Comparison of ENCODE assay signal across 13 mouse cellular contexts in the genomic region with DNA sequence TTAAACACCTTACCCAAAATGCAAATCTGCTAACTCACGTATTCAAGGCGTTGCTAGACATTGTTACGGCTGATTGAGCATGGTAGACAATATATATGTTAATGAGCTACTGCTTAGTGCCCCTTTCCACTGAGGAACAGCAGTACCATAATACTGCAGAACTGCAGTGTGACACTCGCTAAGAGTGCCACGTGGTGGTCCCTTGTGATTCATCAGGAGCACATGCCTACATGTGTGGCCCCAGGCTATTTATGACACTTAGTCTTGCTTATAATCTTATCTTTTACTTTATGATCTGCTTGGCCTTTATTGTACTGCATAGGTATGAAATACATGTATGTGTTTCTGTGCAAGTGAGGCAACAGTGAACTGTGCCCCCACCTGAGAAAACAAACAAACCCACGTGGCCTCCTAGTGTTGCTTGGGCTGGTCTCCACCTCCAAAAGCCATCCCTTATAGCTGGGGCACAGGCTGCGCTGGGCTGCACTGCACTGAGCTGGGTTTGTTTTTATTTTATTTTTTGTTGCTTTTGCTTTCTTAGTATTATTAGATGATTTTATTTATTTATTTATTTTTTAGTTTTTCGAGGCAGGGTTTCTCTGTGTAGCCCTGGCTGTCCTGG. TPM values are rescaled to one million over a fixed set of nuclear protein-coding genes. Genes with fewer than 3 reads are reported as not detected.
DNase-seq lines count a peak whose midpoint lies in the region; ATAC-seq lines count a peak whose summit lies in the region.
"Had no signal": no experiment of that assay in that cellular context is flagged by ENCODE, and none has a peak within 500 bp of the region (broad histone marks: within the 10 kb centered on the region; RNA-seq: fewer than 3 reads in every experiment).

No protein-coding gene starts in this region.

- no peaks in the 10 kb centered on the region for H3K27me3 ChIP-seq in heart, embryonic 13.5 days (replicated peaks)
- H3K27me3 ChIP-seq in liver, embryonic 15.5 days: no peaks in the 10 kb centered on the region
- H3K27me3 ChIP-seq in liver, embryonic 12.5 days (replicated peaks): no peaks in the 10 kb centered on the region
- H3K27me3 ChIP-seq in hindbrain, embryonic 14.5 days (ENCODE audit: control insufficient read depth, insufficient read depth, low read length): no peaks in the 10 kb centered on the region
- H3K27me3 ChIP-seq in intestine, embryonic 16.5 days (replicated peaks; ENCODE audit: control insufficient read depth, insufficient read depth, low read length): no peaks in the 10 kb centered on the region
- H3K27me3 ChIP-seq: limb, embryonic 15.5 days had no signal

- peaks cover 45% of the 10 kb centered on the region for H3K4me1 ChIP-seq in heart, embryonic 13.5 days
- peaks cover 29% of the 10 kb centered on the region for H3K4me1 ChIP-seq in liver, embryonic 15.5 days (replicated peaks)
- peaks cover 38% of the 10 kb centered on the region for H3K4me1 ChIP-seq in liver, embryonic 12.5 days
- no peaks in the 10 kb centered on the region for H3K4me1 ChIP-seq in hindbrain, embryonic 14.5 days (replicated peaks; ENCODE audit: control insufficient read depth, insufficient read depth, low read length)
- H3K4me1 ChIP-seq in intestine, embryonic 16.5 days (ENCODE audit: control insufficient read depth, insufficient read depth, low read length): no peaks in the 10 kb centered on the region
- H3K4me1 ChIP-seq: limb, embryonic 15.5 days had no signal

- DNase-seq in heart, postnatal 36 days: no peak
- DNase-seq in hindbrain, embryonic 14.5 days (ENCODE audit: low spot score): no peak
- no peak for DNase-seq in adrenal gland, adult 8-10 months
- DNase-seq: cerebellum, adult 11 months; gastrocnemius, postnatal 36 days; lung, postnatal 14 days had no signal

- H3K9me3 ChIP-seq in heart, embryonic 13.5 days: no peaks in the 10 kb centered on the region
- no peaks in the 10 kb centered on the region for H3K9me3 ChIP-seq in liver, embryonic 15.5 days (replicated peaks)
- H3K9me3 ChIP-seq in liver, embryonic 12.5 days (replicated peaks): no peaks in the 10 kb centered on the region
- H3K9me3 ChIP-seq in hindbrain, embryonic 14.5 days (ENCODE audit: control insufficient read depth, low read length): no peaks in the 10 kb centered on the region
- H3K9me3 ChIP-seq in intestine, embryonic 16.5 days (ENCODE audit: control insufficient read depth, low read length): no peaks in the 10 kb centered on the region
- H3K9me3 ChIP-seq: limb, embryonic 15.5 days had no signal

- H3K4me2 ChIP-seq in heart, embryonic 13.5 days: no peak overlapping the region
- no peak overlapping the region for H3K4me2 ChIP-seq in liver, embryonic 15.5 days
- H3K4me2 ChIP-seq in liver, embryonic 12.5 days: no peak overlapping the region
- H3K4me2 ChIP-seq in hindbrain, embryonic 14.5 days (replicated peaks): no peak overlapping the region
- H3K4me2 ChIP-seq in intestine, embryonic 16.5 days (ENCODE audit: low read depth, low read length): no peak overlapping the region
- H3K4me2 ChIP-seq: limb, embryonic 15.5 days had no signal

- H3K4me3 ChIP-seq in heart, embryonic 13.5 days: no peak overlapping the region
- no peak overlapping the region for H3K4me3 ChIP-seq in liver, embryonic 15.5 days (replicated peaks)
- no peak overlapping the region for H3K4me3 ChIP-seq in liver, embryonic 12.5 days
- H3K4me3 ChIP-seq in hindbrain, embryonic 14.5 days (replicated peaks; ENCODE audit: low read length): no peak overlapping the region
- no peak overlapping the region for H3K4me3 ChIP-seq in intestine, embryonic 16.5 days (ENCODE audit: low read length)
- H3K4me3 ChIP-seq: limb, embryonic 15.5 days had no signal

- ATAC-seq in heart, embryonic 13.5 days (ENCODE audit: extremely low read depth, insufficient number of reproducible peaks, low FRiP score, low TSS enrichment): no peak
- ATAC-seq in liver, embryonic 15.5 days (ENCODE audit: insufficient read depth): 0 out of 2 replicates have a peak, but pooled peaks have one; percentile 18
- ATAC-seq in liver, embryonic 12.5 days: no peak
- peak; percentile 79; the same call in 1 of the 2 replicates for ATAC-seq in hindbrain, embryonic 14.5 days (ENCODE audit: low FRiP score)
- ATAC-seq in intestine, embryonic 16.5 days: peak; percentile 87
- ATAC-seq: CD4-positive, CD25-positive, alpha-beta regulatory T cell, adult 4 months had no signal

- H3K9ac ChIP-seq in heart, embryonic 13.5 days: no peak overlapping the region
- H3K9ac ChIP-seq in liver, embryonic 15.5 days: no peak overlapping the region
- H3K9ac ChIP-seq in liver, embryonic 12.5 days: no peak overlapping the region
- H3K9ac ChIP-seq in hindbrain, embryonic 14.5 days: no peak overlapping the region
- H3K9ac ChIP-seq in intestine, embryonic 16.5 days (ENCODE audit: low read depth, low read length): no peak overlapping the region
- H3K9ac ChIP-seq: limb, embryonic 15.5 days had no signal

- peaks cover 15% of the 10 kb centered on the region for H3K36me3 ChIP-seq in heart, embryonic 13.5 days
- H3K36me3 ChIP-seq in liver, embryonic 15.5 days (replicated peaks): peaks cover 29% of the 10 kb centered on the region
- H3K36me3 ChIP-seq in liver, embryonic 12.5 days: peaks cover 49% of the 10 kb centered on the region
- H3K36me3 ChIP-seq in hindbrain, embryonic 14.5 days (replicated peaks; ENCODE audit: control insufficient read depth, insufficient read depth): peaks cover 13% of the 10 kb centered on the region
- H3K36me3 ChIP-seq in intestine, embryonic 16.5 days (ENCODE audit: control insufficient read depth, insufficient read depth, low read length): no peaks in the 10 kb centered on the region

- intact Hi-C loops in heart, postnatal 36 days (cut with DNase I): no loop called here

- H3K27ac ChIP-seq in heart, embryonic 13.5 days (replicated peaks): peak overlapping the region; percentile 67; the same call in 1 of the 2 replicates
- H3K27ac ChIP-seq in liver, embryonic 15.5 days (replicated peaks): no peak overlapping the region
- H3K27ac ChIP-seq in liver, embryonic 12.5 days: no peak overlapping the region
- no peak overlapping the region for H3K27ac ChIP-seq in hindbrain, embryonic 14.5 days
- H3K27ac ChIP-seq in intestine, embryonic 16.5 days (ENCODE audit: low read length): no peak overlapping the region
- H3K27ac ChIP-seq: kidney, postnatal 0 days; limb, embryonic 15.5 days had no signal

- 77% methylated on average over 8 of the region's 8 CpGs for WGBS in heart, embryonic 13.5 days
- WGBS in liver, embryonic 15.5 days (ENCODE audit: insufficient replicate concordance): 82% methylated on average over 8 of the region's 8 CpGs
- WGBS in liver, embryonic 12.5 days (ENCODE audit: insufficient replicate concordance): 83% methylated on average over 8 of the region's 8 CpGs
- 45% methylated on average over 8 of the region's 8 CpGs for whole genome bisulfite sequencing in hindbrain, embryonic 14.5 days
- 71% methylated on average over 8 of the region's 8 CpGs for WGBS in intestine, embryonic 16.5 days

RNA-seq across cellular contexts. Expression of a gene that starts 17.5 kb away (rescaled TPM):
- polyA plus RNA-seq in heart, embryonic 13.5 days (2015; fragmentation: Nextera tagmentation; extraction: Ambion mirVana): 8.7 and 9.5 TPM in 2 replicates
- total RNA-seq in heart, postnatal 36 days (2021): 1 to 10 TPM; 2.8 to 3.0 TPM
- 16.1 and 18.7 TPM in 2 replicates for polyA plus RNA-seq in liver, embryonic 15.5 days (2015; fragmentation: Nextera tagmentation; extraction: Ambion mirVana)
- polyA plus RNA-seq in liver, embryonic 12.5 days (2016; fragmentation: Nextera tagmentation; extraction: Ambion mirVana): 22.4 and 23.0 TPM in 2 replicates
- 15.1 and 17.3 TPM in 2 replicates for polyA plus RNA-seq in hindbrain, embryonic 14.5 days (2014; fragmentation: Nextera tagmentation; extraction: Ambion mirVana)
- 14.6 and 15.9 TPM in 2 replicates for polyA plus RNA-seq in intestine, embryonic 16.5 days (2015; fragmentation: Nextera tagmentation; extraction: Ambion mirVana)
- total RNA-seq in adrenal gland, adult 8-10 months (2022): 1 to 10 TPM; 6.6 to 9.8 (median 7.8) TPM

RNA-seq across cellular contexts. Expression of a gene that starts 18.5 kb away (rescaled TPM):
- polyA plus RNA-seq in heart, embryonic 13.5 days (2015; fragmentation: Nextera tagmentation; extraction: Ambion mirVana): 10.6 and 11.1 TPM in 2 replicates
- total RNA-seq in heart, postnatal 36 days (2021): 10 to 100 TPM; 64.2 to 70.4 TPM
- 5.0 and 5.3 TPM in 2 replicates for polyA plus RNA-seq in liver, embryonic 15.5 days (2015; fragmentation: Nextera tagmentation; extraction: Ambion mirVana)
- polyA plus RNA-seq in liver, embryonic 12.5 days (2016; fragmentation: Nextera tagmentation; extraction: Ambion mirVana): 7.1 and 7.8 TPM in 2 replicates
- polyA plus RNA-seq in hindbrain, embryonic 14.5 days (2014; fragmentation: Nextera tagmentation; extraction: Ambion mirVana): 44.9 and 56.2 TPM in 2 replicates
- polyA plus RNA-seq in intestine, embryonic 16.5 days (2015; fragmentation: Nextera tagmentation; extraction: Ambion mirVana): 7.8 and 11.8 TPM in 2 replicates
- total RNA-seq in adrenal gland, adult 8-10 months (2022): 10 to 100 TPM; 32.3 to 57.3 (median 43.9) TPM

Comparison
In these comparisons a context has a peak if more than half of its experiments do, and no peak if none do; other contexts are left out.
1. ATAC-seq: peak in liver, embryonic 15.5 days (single experiment), hindbrain, embryonic 14.5 days (single experiment) and intestine, embryonic 16.5 days (single experiment); none in heart, embryonic 13.5 days (single experiment) and liver, embryonic 12.5 days (single experiment).